Mouse (Mus musculus): ENCODE data around the gene Mcat.
"Not testable (repeated sequence)": the region's sequence is repeated elsewhere in the genome, so short reads cannot be mapped to it uniquely, and the experiment has no call there.

Mcat gene

GRCm38 (mm10) chr15:83509950-83510804, 53.4 kb downstream of the Mcat start:
- DNase-seq (ENCODE audit: low spot score), result no peak

- DNase-seq (ENCODE audit: low spot score), result not testable (repeated sequence)
Observed at GRCm38 (mm10) chr15:83501483-83501882, 62.1 kb downstream of the Mcat start.

- peak; percentile 48 for DNase-seq (ENCODE audit: low spot score)
Observed at GRCm38 (mm10) chr15:83500352-83500751, 63.2 kb downstream of the Mcat start.

- DNase-seq (ENCODE audit: low spot score), result no peak
Observed at GRCm38 (mm10) chr15:83499211-83499755, 64.3 kb downstream of the Mcat start.

- no peak for DNase-seq (ENCODE audit: low spot score)
Observed at GRCm38 (mm10) chr15:83497299-83497698, 66.3 kb downstream of the Mcat start.

Data from T-cell, adult 2 months (primary cell).